Mouse (Mus musculus) erythroblast, embryonic 14.5 days (primary cell): Measurements from ENCODE around the gene Fmo4.

Experiments used
- GATA1 ChIP-seq: IDR thresholded peaks from 2 replicates; pipeline ENCODE4 v1.6.1; 2012; ENCODE audit warnings: low read length, inconsistent platforms, mixed read lengths
- TAL1 ChIP-seq: IDR thresholded peaks from 3 replicates; pipeline ENCODE4 v1.6.1; 2012; ENCODE audit warnings: low read length, inconsistent platforms, mixed read lengths

- no peak for TF ChIP-seq TAL1
- TF ChIP-seq GATA1: no peak
These were observed 46.3 kb upstream of the Fmo4 start for GRCm38 (mm10) chr1:162859996-162860605.
